Mouse (Mus musculus): Measurements from ENCODE around the gene Cntn1. TPM values are rescaled to one million over a fixed set of nuclear protein-coding genes. Genes with fewer than 3 reads are reported as not detected.

Gene Cntn1
- polyA plus RNA-seq, 1 experiment, result 0.12 TPM

- H3K4me1 ChIP-seq (ENCODE audit: control insufficient read depth, insufficient read depth, insufficient read length), result no peaks in the 10 kb centered on the region
- WGBS, result 84% methylated on average over 6 of the region's 6 CpGs
- no peak for DNase-seq (ENCODE audit: low read depth in 1 of 2, low spot score in 2 of 2)
- H3K27ac ChIP-seq (ENCODE audit: insufficient read depth, low read length), result no peak overlapping the region
- TF ChIP-seq POLR2A (IDR thresholded peaks at IDR 0.05; ENCODE audit: low read depth, low read length), result no peak
- no peak for TF ChIP-seq CTCF (IDR thresholded peaks at IDR 0.05; ENCODE audit: extremely low read depth, insufficient read depth, insufficient read length, insufficient replicate concordance)
- H3K4me3 ChIP-seq (ENCODE audit: extremely low read depth, insufficient read depth, insufficient read length), result no peak overlapping the region
- no peaks in the 10 kb centered on the region for H3K27me3 ChIP-seq (ENCODE audit: control insufficient read depth, insufficient read depth, low read length)
- H3K36me3 ChIP-seq (ENCODE audit: control insufficient read depth, insufficient read depth, low read length), result no peaks in the 10 kb centered on the region
Measured at GRCm38 (mm10) chr15:92087691-92088286, 36.8 kb downstream of the Cntn1 start.

GRCm38 (mm10) chr15:92090787-92091186, 39.8 kb downstream of the Cntn1 start:
- 80% methylated on average over 6 of the region's 6 CpGs for WGBS

GRCm38 (mm10) chr15:92092041-92092440, 41.1 kb downstream of the Cntn1 start:
- Histone ChIP-seq H3K27me3 (ENCODE audit: control insufficient read depth, insufficient read depth, low read length) (no peaks in the 10 kb centered on the region), H3K36me3 (ENCODE audit: control insufficient read depth, insufficient read depth, low read length) (no peaks in the 10 kb centered on the region), H3K4me3 (ENCODE audit: extremely low read depth, insufficient read depth, insufficient read length) (no peak overlapping the region), H3K4me1 (ENCODE audit: control insufficient read depth, insufficient read depth, insufficient read length) (no peaks in the 10 kb centered on the region), H3K27ac (ENCODE audit: insufficient read depth, low read length) (no peak overlapping the region)
- DNase-seq (ENCODE audit: low read depth in 1 of 2, low spot score in 2 of 2), result no peak
- 81% methylated on average over 3 of the region's 3 CpGs for WGBS
- TF ChIP-seq POLR2A (IDR thresholded peaks at IDR 0.05; ENCODE audit: low read depth, low read length) (no peak), CTCF (IDR thresholded peaks at IDR 0.05; ENCODE audit: extremely low read depth, insufficient read depth, insufficient read length, insufficient replicate concordance) (no peak)

More at GRCm38 (mm10) chr15:92090787-92091186, 39.8 kb downstream of the Cntn1 start:
- no peaks in the 10 kb centered on the region for H3K4me1 ChIP-seq (ENCODE audit: control insufficient read depth, insufficient read depth, insufficient read length)
- H3K4me3 ChIP-seq (ENCODE audit: extremely low read depth, insufficient read depth, insufficient read length), result no peak overlapping the region
- no peak overlapping the region for H3K27ac ChIP-seq (ENCODE audit: insufficient read depth, low read length)
- no peak for DNase-seq (ENCODE audit: low read depth in 1 of 2, low spot score in 2 of 2)
- no peaks in the 10 kb centered on the region for H3K27me3 ChIP-seq (ENCODE audit: control insufficient read depth, insufficient read depth, low read length)
- TF ChIP-seq CTCF (IDR thresholded peaks at IDR 0.05; ENCODE audit: extremely low read depth, insufficient read depth, insufficient read length, insufficient replicate concordance) (no peak), POLR2A (IDR thresholded peaks at IDR 0.05; ENCODE audit: low read depth, low read length) (no peak)
- no peaks in the 10 kb centered on the region for H3K36me3 ChIP-seq (ENCODE audit: control insufficient read depth, insufficient read depth, low read length)

GRCm38 (mm10) chr15:92099410-92100174, 48.6 kb downstream of the Cntn1 start:
- Histone ChIP-seq H3K36me3 (ENCODE audit: control insufficient read depth, insufficient read depth, low read length) (no peaks in the 10 kb centered on the region), H3K27ac (ENCODE audit: insufficient read depth, low read length) (no peak overlapping the region), H3K4me1 (ENCODE audit: control insufficient read depth, insufficient read depth, insufficient read length) (no peaks in the 10 kb centered on the region), H3K27me3 (ENCODE audit: control insufficient read depth, insufficient read depth, low read length) (no peaks in the 10 kb centered on the region), H3K4me3 (ENCODE audit: extremely low read depth, insufficient read depth, insufficient read length) (no peak overlapping the region)
- TF ChIP-seq CTCF (IDR thresholded peaks at IDR 0.05; ENCODE audit: extremely low read depth, insufficient read depth, insufficient read length, insufficient replicate concordance) (no peak), POLR2A (IDR thresholded peaks at IDR 0.05; ENCODE audit: low read depth, low read length) (no peak)
- DNase-seq (ENCODE audit: low read depth in 1 of 2, low spot score in 2 of 2), result no peak
- WGBS, result 68% methylated on average over 5 of the region's 5 CpGs

GRCm38 (mm10) chr15:92101956-92102355, 51.0 kb downstream of the Cntn1 start:
- Histone ChIP-seq H3K27ac (ENCODE audit: insufficient read depth, low read length) (no peak overlapping the region), H3K27me3 (ENCODE audit: control insufficient read depth, insufficient read depth, low read length) (no peaks in the 10 kb centered on the region), H3K4me3 (ENCODE audit: extremely low read depth, insufficient read depth, insufficient read length) (no peak overlapping the region), H3K4me1 (ENCODE audit: control insufficient read depth, insufficient read depth, insufficient read length) (no peaks in the 10 kb centered on the region), H3K36me3 (ENCODE audit: control insufficient read depth, insufficient read depth, low read length) (no peaks in the 10 kb centered on the region)
- WGBS, result 87% methylated on average over 9 of the region's 9 CpGs
- DNase-seq (ENCODE audit: low read depth in 1 of 2, low spot score in 2 of 2), result no peak
- TF ChIP-seq CTCF (IDR thresholded peaks at IDR 0.05; ENCODE audit: extremely low read depth, insufficient read depth, insufficient read length, insufficient replicate concordance) (no peak), POLR2A (IDR thresholded peaks at IDR 0.05; ENCODE audit: low read depth, low read length) (no peak)

- Histone ChIP-seq H3K36me3 (ENCODE audit: control insufficient read depth, insufficient read depth, low read length) (no peaks in the 10 kb centered on the region), H3K27me3 (ENCODE audit: control insufficient read depth, insufficient read depth, low read length) (no peaks in the 10 kb centered on the region), H3K4me1 (ENCODE audit: control insufficient read depth, insufficient read depth, insufficient read length) (no peaks in the 10 kb centered on the region), H3K4me3 (ENCODE audit: extremely low read depth, insufficient read depth, insufficient read length) (no peak overlapping the region), H3K27ac (ENCODE audit: insufficient read depth, low read length) (no peak overlapping the region)
- TF ChIP-seq CTCF (IDR thresholded peaks at IDR 0.05; ENCODE audit: extremely low read depth, insufficient read depth, insufficient read length, insufficient replicate concordance) (no peak), POLR2A (IDR thresholded peaks at IDR 0.05; ENCODE audit: low read depth, low read length) (no peak)
- DNase-seq (ENCODE audit: low read depth in 1 of 2, low spot score in 2 of 2), result no peak
Measured at GRCm38 (mm10) chr15:92112455-92112854, 61.5 kb downstream of the Cntn1 start.

GRCm38 (mm10) chr15:92132936-92133335, 82.0 kb downstream of the Cntn1 start:
- H3K36me3 ChIP-seq (ENCODE audit: control insufficient read depth, insufficient read depth, low read length), result no peaks in the 10 kb centered on the region
- no peaks in the 10 kb centered on the region for H3K4me1 ChIP-seq (ENCODE audit: control insufficient read depth, insufficient read depth, insufficient read length)
- no peaks in the 10 kb centered on the region for H3K27me3 ChIP-seq (ENCODE audit: control insufficient read depth, insufficient read depth, low read length)
- TF ChIP-seq POLR2A (IDR thresholded peaks at IDR 0.05; ENCODE audit: low read depth, low read length) (no peak), CTCF (IDR thresholded peaks at IDR 0.05; ENCODE audit: extremely low read depth, insufficient read depth, insufficient read length, insufficient replicate concordance) (no peak)
- no peak overlapping the region for H3K27ac ChIP-seq (ENCODE audit: insufficient read depth, low read length)
- no peak for DNase-seq (ENCODE audit: low read depth in 1 of 2, low spot score in 2 of 2)
- WGBS, result 93% methylated on average over 3 of the region's 3 CpGs
- H3K4me3 ChIP-seq (ENCODE audit: extremely low read depth, insufficient read depth, insufficient read length), result no peak overlapping the region

Data from spleen, adult 2 months (tissue).